Mouse (Mus musculus) erythroid progenitor cell, adult 5-6 weeks (primary cell): ENCODE data around the gene Gm21764. TPM values are rescaled to one million over a fixed set of nuclear protein-coding genes. Genes with fewer than 3 reads are reported as not detected.
"Not testable (repeated sequence)": the region's sequence is repeated elsewhere in the genome, so short reads cannot be mapped to it uniquely, and the experiment has no call there.

ENCODE experiments used
- ATAC-seq: replicated peaks from 2 replicates; pipeline ENCODE4 v1.8.0; 2016; ENCODE audit warnings: moderate number of reproducible peaks, mild to moderate bottlenecking, moderate TSS enrichment, inconsistent platforms; ENCODE audit not compliant: poor library complexity, low FRiP score, severe bottlenecking
- total RNA-seq, 2 experiments: library from RNA; stranded (forward) in 1 of 2; stranded (reverse) in 1 of 2; fragments of 150-400 nt in 1 of 2; fragments of 186-747, 209-891 nt in 1 of 2; gene quantifications; 2 replicates each; pipeline versions ENCODE4 v1.2.3 to v1.2.4; 2015 to 2017; ENCODE audit warnings: low replicate concordance in 2 of 2

Gene Gm21764
- total RNA-seq (2015; ENCODE audit: low replicate concordance) (not detected in 2 replicates), total RNA-seq (2017; ENCODE audit: low replicate concordance) (not detected in 2 replicates)

- not testable (repeated sequence) for ATAC-seq
These were observed at the start of gene Gm21764 for GRCm38 (mm10) chrY:18061712-18062111. TSS of gene Gm21764 (minus strand) at chrY:18061812.

GRCm38 (mm10) chrY:18088816-18089215, 27.2 kb upstream of the Gm21764 start, which contains the start of gene Ssty1:
TSS of gene Ssty1 (plus strand) at chrY:18089116.
- not testable (repeated sequence) for ATAC-seq

Other genes starting within 250 kb of the Gm21764 start
- not detected in 2 replicates for gene Gm21904, start 215.5 kb downstream of the Gm21764 start, total RNA-seq (2015; ENCODE audit: low replicate concordance)
- not detected in 2 replicates for gene Gm21904, start 215.5 kb downstream of the Gm21764 start, total RNA-seq (2017; ENCODE audit: low replicate concordance)
- gene Gm20772, start 187.1 kb downstream of the Gm21764 start, total RNA-seq (2015; ENCODE audit: low replicate concordance): not detected in 2 replicates
- gene Gm20772, start 187.1 kb downstream of the Gm21764 start, total RNA-seq (2017; ENCODE audit: low replicate concordance): not detected in 2 replicates
- not detected in 2 replicates for gene Gm20831, start 187.1 kb downstream of the Gm21764 start, total RNA-seq (2015; ENCODE audit: low replicate concordance)
- not detected in 2 replicates for gene Gm20831, start 187.1 kb downstream of the Gm21764 start, total RNA-seq (2017; ENCODE audit: low replicate concordance)
- gene Srsy, start 124.5 kb downstream of the Gm21764 start, total RNA-seq (2015; ENCODE audit: low replicate concordance): not detected in 2 replicates
- not detected in 2 replicates for gene Srsy, start 124.5 kb downstream of the Gm21764 start, total RNA-seq (2017; ENCODE audit: low replicate concordance)
- gene Ssty1, start 27.3 kb upstream of the Gm21764 start, total RNA-seq (2015; ENCODE audit: low replicate concordance): not detected in 2 replicates
- not detected in 2 replicates for gene Ssty1, start 27.3 kb upstream of the Gm21764 start, total RNA-seq (2017; ENCODE audit: low replicate concordance)